Mouse (Mus musculus) brain, embryonic 14.5 days (tissue): Measurements from ENCODE around the gene 4930432M17Rik.

Source experiments
- CTCF ChIP-seq: fragments of 200-500 bp; IDR thresholded peaks from 2 replicates; pipeline ENCODE4 v1.5.1; 2012; ENCODE audit warnings: inconsistent platforms, mild to moderate bottlenecking, moderate library complexity, borderline replicate concordance; ENCODE audit not compliant: insufficient read depth, insufficient read length; ENCODE audit errors: extremely low read depth
- POLR2A ChIP-seq: fragments of 200-500 bp; IDR thresholded peaks from 2 replicates; pipeline ENCODE4 v1.6.1; 2012; ENCODE audit warnings: mild to moderate bottlenecking, inconsistent platforms, borderline replicate concordance; ENCODE audit not compliant: poor library complexity, insufficient read depth, insufficient read length, severe bottlenecking; ENCODE audit errors: extremely low read depth

GRCm38 (mm10) chr3:121712222-121712621, 41.7 kb downstream of the 4930432M17Rik start:
- TF ChIP-seq CTCF = no peak
- TF ChIP-seq POLR2A = no peak
